Mouse (Mus musculus): ENCODE measurements around the gene Stat4. TPM values are rescaled to one million over a fixed set of nuclear protein-coding genes. Genes with fewer than 3 reads are reported as not detected.

Stat4 gene
- polyA plus RNA-seq, 2 experiments from 2014 or later, result 147 to 156 TPM

- no peak for ATAC-seq
Measured at GRCm38 (mm10) chr1:52111217-52111616, 124.3 kb downstream of the Stat4 start.

GRCm38 (mm10) chr1:52112301-52112700 lies 125.4 kb downstream of the Stat4 start:
- no peak for ATAC-seq

- no peak for ATAC-seq
Measured at GRCm38 (mm10) chr1:52113067-52113665, 126.2 kb downstream of the Stat4 start.

GRCm38 (mm10) chr1:52113666-52114069 lies 126.7 kb downstream of the Stat4 start:
- ATAC-seq, result peak; percentile 79

- ATAC-seq, result no peak
Measured at GRCm38 (mm10) chr1:52116441-52116840, 129.5 kb downstream of the Stat4 start.

GRCm38 (mm10) chr1:52117777-52118176 lies 130.8 kb downstream of the Stat4 start:
- no peak for ATAC-seq

GRCm38 (mm10) chr1:52118860-52119591 lies 132.1 kb downstream of the Stat4 start, which contains the start of gene Stat1:
Gene Stat1, plus strand, starts transcription at chr1:52119440.
- ATAC-seq, result peak; percentile 78

GRCm38 (mm10) chr1:52119691-52120090 lies 132.7 kb downstream of the Stat4 start:
- ATAC-seq, result peak; percentile 1

- no peak for ATAC-seq
Measured at GRCm38 (mm10) chr1:52120191-52120590, 133.2 kb downstream of the Stat4 start.

- no peak for ATAC-seq
Measured at GRCm38 (mm10) chr1:52121052-52121451, 134.1 kb downstream of the Stat4 start.

GRCm38 (mm10) chr1:52124818-52125217 lies 137.9 kb downstream of the Stat4 start:
- no peak for ATAC-seq

GRCm38 (mm10) chr1:52127350-52127749 lies 140.4 kb downstream of the Stat4 start:
- no peak for ATAC-seq

- no peak for ATAC-seq
Measured at GRCm38 (mm10) chr1:52129794-52130193, 142.8 kb downstream of the Stat4 start.

- ATAC-seq, result no peak
Measured at GRCm38 (mm10) chr1:52131787-52132377, 144.9 kb downstream of the Stat4 start.

GRCm38 (mm10) chr1:52133254-52133653 lies 146.3 kb downstream of the Stat4 start:
- ATAC-seq, result peak; percentile 40

- no peak for ATAC-seq
Measured at GRCm38 (mm10) chr1:52137292-52137691, 150.3 kb downstream of the Stat4 start.

GRCm38 (mm10) chr1:52140534-52140933 lies 153.6 kb downstream of the Stat4 start:
- ATAC-seq, result no peak

- ATAC-seq, result no peak
Measured at GRCm38 (mm10) chr1:52141482-52141881, 154.5 kb downstream of the Stat4 start.

- no peak for ATAC-seq
Measured at GRCm38 (mm10) chr1:52142117-52142516, 155.2 kb downstream of the Stat4 start.

GRCm38 (mm10) chr1:52143191-52143590 lies 156.2 kb downstream of the Stat4 start:
- ATAC-seq, result no peak

GRCm38 (mm10) chr1:52143596-52144156 lies 156.7 kb downstream of the Stat4 start:
- peak; percentile 54 for ATAC-seq

GRCm38 (mm10) chr1:52144907-52145306 lies 158.0 kb downstream of the Stat4 start:
- no peak for ATAC-seq

- peak; percentile 44 for ATAC-seq
Measured at GRCm38 (mm10) chr1:52146214-52146970, 159.4 kb downstream of the Stat4 start.
